Mouse (Mus musculus) layer of hippocampus, postnatal 10 days (tissue): ENCODE results near the gene Fgfr2. TPM values are rescaled to one million over a fixed set of nuclear protein-coding genes. Genes with fewer than 3 reads are reported as not detected.

Experiments used
- DNase-seq, 2 experiments: peaks; one replicate each; pipeline ENCODE4 v3.0.0; 2021; ENCODE audit warnings: low spot score in 2 of 2
- total RNA-seq, 2 experiments: library from RNA; stranded (reverse); gene quantifications; 2 replicates each; pipeline ENCODE4 v1.2.3; 2021

Fgfr2 gene
- total RNA-seq, 2 experiments from 2014 or later: 35.6 to 48.3 TPM

GRCm38 (mm10) chr7:132067511-132067910, 1055.6 kb downstream of the Fgfr2 start:
- DNase-seq: no peak

- DNase-seq: no peak
These were observed 1063.0 kb downstream of the Fgfr2 start for GRCm38 (mm10) chr7:132060116-132060515.

GRCm38 (mm10) chr7:132056565-132056964, 1066.6 kb downstream of the Fgfr2 start:
- no peak for DNase-seq

- DNase-seq: no peak
These were observed 1076.5 kb downstream of the Fgfr2 start for GRCm38 (mm10) chr7:132046662-132047061.

GRCm38 (mm10) chr7:132031940-132032531, 1091.1 kb downstream of the Fgfr2 start:
- DNase-seq: no peak

- DNase-seq: no peak
These were observed 1096.5 kb downstream of the Fgfr2 start for GRCm38 (mm10) chr7:132026671-132027070.

GRCm38 (mm10) chr7:132025591-132025990, 1097.6 kb downstream of the Fgfr2 start:
- DNase-seq: no peak

GRCm38 (mm10) chr7:132015933-132016332, 1107.2 kb downstream of the Fgfr2 start:
- no peak for DNase-seq

- no peak for DNase-seq
These were observed 1108.0 kb downstream of the Fgfr2 start for GRCm38 (mm10) chr7:132015193-132015592.

GRCm38 (mm10) chr7:132013970-132014369, 1109.2 kb downstream of the Fgfr2 start:
- no peak for DNase-seq

GRCm38 (mm10) chr7:132012969-132013679, 1110.0 kb downstream of the Fgfr2 start:
- no peak for DNase-seq

- DNase-seq: no peak
These were observed 1114.1 kb downstream of the Fgfr2 start for GRCm38 (mm10) chr7:132009002-132009401.

GRCm38 (mm10) chr7:132005996-132006696, 1117.0 kb downstream of the Fgfr2 start:
- DNase-seq: peak; percentile 24 to 39

- DNase-seq: no peak
These were observed 1130.3 kb downstream of the Fgfr2 start for GRCm38 (mm10) chr7:131992873-131993272.

GRCm38 (mm10) chr7:131992226-131992625, 1130.9 kb downstream of the Fgfr2 start:
- DNase-seq: no peak

GRCm38 (mm10) chr7:131989056-131989455, 1134.1 kb downstream of the Fgfr2 start:
- DNase-seq: no peak

- DNase-seq: no peak
These were observed 1144.5 kb downstream of the Fgfr2 start for GRCm38 (mm10) chr7:131978609-131979008.

GRCm38 (mm10) chr7:131975867-131976266, 1147.3 kb downstream of the Fgfr2 start:
- no peak for DNase-seq

GRCm38 (mm10) chr7:131970255-131970654, 1152.9 kb downstream of the Fgfr2 start:
- peak in 1 of 2 experiments; percentile 30 for DNase-seq

GRCm38 (mm10) chr7:131966916-131967494, 1156.1 kb downstream of the Fgfr2 start:
- peak; percentile 44 to 58 for DNase-seq

GRCm38 (mm10) chr7:131966023-131966915, 1156.9 kb downstream of the Fgfr2 start, which contains the start of gene Gpr26:
Gene Gpr26 (plus strand): TSS chr7:131966460.
- DNase-seq: peak; percentile 30 to 56
